Mouse (Mus musculus) limb, embryonic 10.5 days (tissue): ENCODE data around the gene Zc2hc1b. TPM values are rescaled to one million over a fixed set of nuclear protein-coding genes. Genes with fewer than 3 reads are reported as not detected.
A peak's percentile ranks its signal among the peaks of the same experiment; 100 is the strongest.
"Not testable (repeated sequence)": the region's sequence is repeated elsewhere in the genome, so short reads cannot be mapped to it uniquely, and the experiment has no call there.

Experiments used
- DNase-seq: peaks from one replicate; pipeline ENCODE4 v3.0.0-alpha.2; 2017; ENCODE audit warnings: low spot score
- H3K27ac ChIP-seq: fragments of 300-500 bp; sonication (generic); 2 replicates; pipeline ENCODE4 v1.5.1; 2016; ENCODE audit warnings: mild to moderate bottlenecking
- H3K27me3 ChIP-seq: fragments of 300-500 bp; sonication (generic); 2 replicates; pipeline ENCODE4 v1.6.1; 2016; ENCODE audit warnings: low read depth, mild to moderate bottlenecking; ENCODE audit not compliant: poor library complexity, severe bottlenecking
- H3K36me3 ChIP-seq: fragments of 300-500 bp; sonication (generic); 2 replicates; pipeline ENCODE4 v1.6.1; 2016; ENCODE audit warnings: mild to moderate bottlenecking, moderate library complexity
- H3K4me1 ChIP-seq: fragments of 300-500 bp; sonication (generic); 2 replicates; pipeline ENCODE4 v1.6.1; 2016
- H3K4me3 ChIP-seq: fragments of 300-500 bp; sonication (generic); 2 replicates; pipeline ENCODE4 v1.5.1; 2016; ENCODE audit warnings: mild to moderate bottlenecking, moderate library complexity
- H3K9me3 ChIP-seq: fragments of 300-500 bp; sonication (generic); replicated peaks from 2 replicates; pipeline ENCODE4 v1.6.1; 2016; ENCODE audit warnings: mild to moderate bottlenecking
- WGBS: fragments of 180-500 bp; shearing (Covaris S2); methylation state at CpG from one replicate; pipeline ENCODE4 v1.1.7; 2016; 5-methylcytosine and 5-hydroxymethylcytosine counted together
- polyA plus RNA-seq: library from polyadenylated mRNA; unstranded; fragments of >200 nt; fragmentation: Nextera tagmentation; extraction: Ambion mirVana; gene quantifications from 2 replicates; pipeline ENCODE4 v1.2.1, GENCODE M21; 2016

Gene Zc2hc1b
- polyA plus RNA-seq, 1 experiment from 2014 or later = not detected

DNA sequence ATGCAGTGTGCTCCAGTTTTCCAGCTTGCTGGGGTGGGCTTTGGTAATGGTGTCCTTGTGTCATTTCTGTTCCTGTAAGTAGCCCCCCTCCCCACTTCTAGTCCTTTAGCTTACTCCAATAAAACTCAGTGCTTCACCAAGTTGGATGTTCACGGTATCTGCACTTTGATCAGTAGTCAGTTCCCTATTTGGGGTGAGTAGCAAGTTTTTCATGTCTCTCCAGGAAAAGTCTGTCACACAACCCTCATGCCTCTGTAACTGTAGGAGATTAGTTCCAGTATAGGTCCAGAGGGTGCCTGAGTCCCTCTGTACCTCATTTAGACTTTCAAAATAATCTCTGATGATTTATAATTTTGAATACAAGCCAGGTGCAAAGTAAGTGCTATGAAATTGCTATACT is 21.4 kb upstream of the Zc2hc1b start:
- Histone ChIP-seq H3K27ac (no peak overlapping the region), H3K9me3 (no peaks in the 10 kb centered on the region), H3K4me1 (no peaks in the 10 kb centered on the region), H3K27me3 (no peaks in the 10 kb centered on the region), H3K4me3 (no peak overlapping the region), H3K36me3 (no peaks in the 10 kb centered on the region)
- DNase-seq = no peak
- WGBS = 84% methylated on average over 1 of the region's 1 CpGs

GRCm38 (mm10) chr10:13196872-13197507 is 19.2 kb upstream of the Zc2hc1b start:
- 83% methylated on average over 8 of the region's 8 CpGs for WGBS
- H3K27me3 ChIP-seq = no peaks in the 10 kb centered on the region
- H3K4me1 ChIP-seq = peaks cover 6% of the 10 kb centered on the region
- no peak overlapping the region for H3K27ac ChIP-seq
- no peak for DNase-seq
- no peak overlapping the region for H3K4me3 ChIP-seq
- H3K9me3 ChIP-seq = no peaks in the 10 kb centered on the region
- no peaks in the 10 kb centered on the region for H3K36me3 ChIP-seq

- Histone ChIP-seq H3K4me3 (peak overlapping the region; percentile 95), H3K36me3 (peaks cover 27% of the 10 kb centered on the region)
- not testable (repeated sequence) for H3K4me1 ChIP-seq, H3K9me3 ChIP-seq, H3K27me3 ChIP-seq, H3K27ac ChIP-seq, DNase-seq
- WGBS = 86% methylated on average over 7 of the region's 7 CpGs
These were observed 15.7 kb upstream of the Zc2hc1b start for GRCm38 (mm10) chr10:13193496-13193895.

DNA sequence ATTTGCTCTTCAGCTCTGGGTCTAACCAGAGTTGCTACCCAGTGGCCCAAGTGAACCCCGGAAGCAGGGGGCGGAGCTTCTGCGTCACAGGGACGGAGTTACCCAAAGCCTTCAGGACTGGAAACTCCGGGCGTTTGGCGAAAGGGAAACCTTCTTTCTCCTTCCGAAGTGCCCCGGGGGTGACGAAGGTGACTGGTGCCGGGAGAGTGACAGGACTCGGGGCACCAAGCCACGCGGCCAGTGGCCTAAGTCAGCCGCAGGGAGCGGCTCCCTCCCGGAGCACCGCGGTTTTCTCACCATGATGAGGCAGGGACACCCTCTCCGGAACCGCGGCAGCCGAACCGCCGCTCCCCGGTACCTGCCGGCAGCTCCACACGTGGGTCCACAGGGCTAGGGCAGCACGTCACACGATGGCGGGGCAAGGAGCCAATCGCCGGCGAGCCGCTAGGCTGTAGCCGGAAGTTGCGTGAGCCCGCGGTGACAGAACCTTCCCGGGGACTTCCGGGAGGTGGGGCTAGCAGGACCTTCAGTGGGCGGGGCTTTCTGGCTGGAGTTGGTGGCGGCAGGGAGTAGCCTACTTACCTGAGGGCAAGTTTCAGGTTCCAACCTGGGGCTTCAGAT is 15.0 kb upstream of the Zc2hc1b start, which contains the start of gene Ltv1:
Gene Ltv1 (minus strand): TSS at position 438 of the 621 bp plus-strand sequence.
- peaks cover 7% of the 10 kb centered on the region for H3K4me1 ChIP-seq
- DNase-seq = peak; percentile 94
- no peaks in the 10 kb centered on the region for H3K9me3 ChIP-seq
- no peaks in the 10 kb centered on the region for H3K27me3 ChIP-seq
- H3K27ac ChIP-seq = peak within 1 kb of the TSS; percentile 86
- H3K36me3 ChIP-seq = peaks cover 33% of the 10 kb centered on the region
- WGBS = under 1% methylated on average over 43 of the region's 43 CpGs
- peak within 1 kb of the TSS; percentile 95 for H3K4me3 ChIP-seq

GRCm38 (mm10) chr10:13189881-13190280 is 12.1 kb upstream of the Zc2hc1b start:
- peaks cover 62% of the 10 kb centered on the region for H3K36me3 ChIP-seq
- no peaks in the 10 kb centered on the region for H3K27me3 ChIP-seq
- peaks cover 7% of the 10 kb centered on the region for H3K4me1 ChIP-seq
- WGBS = 92% methylated on average over 5 of the region's 5 CpGs
- DNase-seq = no peak
- H3K27ac ChIP-seq = no peak overlapping the region
- H3K4me3 ChIP-seq = no peak overlapping the region
- H3K9me3 ChIP-seq = no peaks in the 10 kb centered on the region

GRCm38 (mm10) chr10:13186754-13187153 is 8.9 kb upstream of the Zc2hc1b start:
- Histone ChIP-seq H3K4me3 (no peak overlapping the region), H3K27me3 (no peaks in the 10 kb centered on the region), H3K9me3 (no peaks in the 10 kb centered on the region), H3K36me3 (peaks cover 88% of the 10 kb centered on the region), H3K27ac (no peak overlapping the region), H3K4me1 (no peaks in the 10 kb centered on the region)
- no peak for DNase-seq
- 91% methylated on average over 3 of the region's 3 CpGs for WGBS

GRCm38 (mm10) chr10:13184170-13184766 is 6.4 kb upstream of the Zc2hc1b start:
- Histone ChIP-seq H3K36me3 (peaks cover 93% of the 10 kb centered on the region), H3K4me3 (no peak overlapping the region), H3K9me3 (no peaks in the 10 kb centered on the region), H3K27me3 (no peaks in the 10 kb centered on the region), H3K4me1 (no peaks in the 10 kb centered on the region), H3K27ac (no peak overlapping the region)
- 93% methylated on average over 4 of the region's 4 CpGs for WGBS
- DNase-seq = no peak

GRCm38 (mm10) chr10:13180211-13180610 is 2.4 kb upstream of the Zc2hc1b start:
- Histone ChIP-seq H3K4me3 (no peak overlapping the region), H3K27me3 (no peaks in the 10 kb centered on the region), H3K36me3 (peaks cover 86% of the 10 kb centered on the region), H3K9me3 (no peaks in the 10 kb centered on the region), H3K4me1 (no peaks in the 10 kb centered on the region), H3K27ac (no peak overlapping the region)
- whole genome bisulfite sequencing = 88% methylated on average over 7 of the region's 7 CpGs
- DNase-seq = no peak

DNA sequence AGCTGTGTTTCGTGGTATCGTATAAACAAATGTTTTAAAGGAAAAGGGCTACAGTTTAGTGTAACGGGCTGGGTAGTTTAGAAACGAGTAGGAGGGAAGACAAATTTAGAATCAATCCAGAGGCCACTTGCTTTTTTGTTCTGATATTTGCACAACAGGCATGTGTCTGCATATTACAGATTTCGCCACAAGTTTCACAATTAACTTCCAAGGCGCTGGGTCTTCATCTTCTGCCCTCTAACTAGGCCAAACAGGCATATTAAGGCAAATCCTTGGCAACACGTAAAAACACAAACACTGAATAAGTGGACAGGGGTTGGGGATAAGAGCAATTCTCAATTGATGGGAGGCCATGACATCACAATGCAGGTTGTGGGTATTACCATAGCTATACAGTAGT is 2.0 kb downstream of the Zc2hc1b start:
- Histone ChIP-seq H3K4me3 (no peak overlapping the region), H3K27me3 (no peaks in the 10 kb centered on the region)
- WGBS = 93% methylated on average over 7 of the region's 7 CpGs

GRCm38 (mm10) chr10:13172798-13173221 is 5.0 kb downstream of the Zc2hc1b start:
- H3K4me3 ChIP-seq = peak overlapping the region; percentile 28; the same call in 1 of the 2 replicates
- 30% methylated on average over 10 of the region's 10 CpGs for WGBS
- no peaks in the 10 kb centered on the region for H3K9me3 ChIP-seq
- H3K4me1 ChIP-seq = peaks cover 38% of the 10 kb centered on the region
- peak overlapping the region; percentile 76 for H3K27ac ChIP-seq
- DNase-seq = peak; percentile 50
- peaks cover 19% of the 10 kb centered on the region for H3K36me3 ChIP-seq
- no peaks in the 10 kb centered on the region for H3K27me3 ChIP-seq

More for the DNA sequence above, 2.0 kb downstream of the Zc2hc1b start:
- Histone ChIP-seq H3K9me3 (no peaks in the 10 kb centered on the region), H3K36me3 (peaks cover 49% of the 10 kb centered on the region), H3K27ac (no peak overlapping the region), H3K4me1 (peaks cover 24% of the 10 kb centered on the region)
- no peak for DNase-seq

GRCm38 (mm10) chr10:13171461-13171860 is 6.4 kb downstream of the Zc2hc1b start:
- no peaks in the 10 kb centered on the region for H3K27me3 ChIP-seq
- 27% methylated on average over 2 of the region's 2 CpGs for WGBS
- H3K27ac ChIP-seq = peak overlapping the region; percentile 53; the same call in 1 of the 2 replicates
- H3K36me3 ChIP-seq = peaks cover 6% of the 10 kb centered on the region
- no peak overlapping the region for H3K4me3 ChIP-seq
- no peaks in the 10 kb centered on the region for H3K9me3 ChIP-seq
- DNase-seq = no peak
- H3K4me1 ChIP-seq = peaks cover 38% of the 10 kb centered on the region

DNA sequence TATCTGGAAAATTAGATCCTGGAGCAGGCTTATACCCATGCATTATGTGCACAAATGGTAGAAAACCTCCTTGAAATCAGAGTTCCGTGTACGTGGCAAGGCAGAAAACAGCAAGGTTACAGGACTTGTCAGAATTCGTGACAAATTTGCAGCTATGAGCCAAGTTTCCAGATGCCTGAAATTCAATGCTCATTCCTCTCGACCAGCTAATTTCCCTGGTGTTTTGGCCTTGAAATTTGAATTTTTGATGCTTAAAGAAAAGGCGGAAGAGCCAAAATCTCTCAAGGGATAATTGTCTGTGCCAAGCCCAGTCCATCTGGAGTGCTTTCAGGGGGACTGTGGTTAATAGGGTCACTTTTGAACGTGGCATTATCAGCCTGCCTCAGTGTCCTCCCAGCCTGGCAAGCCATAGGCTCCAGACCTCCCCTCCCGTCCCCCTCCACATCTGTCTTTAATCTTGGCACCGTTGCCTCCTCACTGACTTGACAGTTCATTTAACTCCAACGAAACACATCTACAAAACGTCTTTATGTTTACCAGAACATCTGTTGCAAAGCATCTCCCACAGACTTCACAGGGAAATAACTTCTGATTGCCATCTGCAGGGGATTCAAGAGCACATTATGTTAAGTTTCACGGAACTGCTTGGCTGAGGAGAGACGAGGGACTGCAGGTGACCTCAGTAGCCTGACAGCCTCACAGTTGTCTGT is 6.9 kb downstream of the Zc2hc1b start:
- WGBS = 18% methylated on average over 12 of the region's 12 CpGs
- peak overlapping the region; percentile 53; the same call in 1 of the 2 replicates for H3K27ac ChIP-seq
- no peaks in the 10 kb centered on the region for H3K27me3 ChIP-seq

More for the DNA sequence above, 6.9 kb downstream of the Zc2hc1b start:
- Histone ChIP-seq H3K36me3 (peaks cover under 1% of the 10 kb centered on the region; the same call in 1 of the 2 replicates), H3K9me3 (no peaks in the 10 kb centered on the region), H3K4me1 (peaks cover 38% of the 10 kb centered on the region), H3K4me3 (peak overlapping the region; percentile 6; the same call in 1 of the 2 replicates)
- peak; percentile 63 for DNase-seq
